Mouse (Mus musculus): Measurements from ENCODE around the gene Zfp386.
A peak's percentile ranks its signal among the peaks of the same experiment; 100 is the strongest.

The Zfp386 gene

DNA sequence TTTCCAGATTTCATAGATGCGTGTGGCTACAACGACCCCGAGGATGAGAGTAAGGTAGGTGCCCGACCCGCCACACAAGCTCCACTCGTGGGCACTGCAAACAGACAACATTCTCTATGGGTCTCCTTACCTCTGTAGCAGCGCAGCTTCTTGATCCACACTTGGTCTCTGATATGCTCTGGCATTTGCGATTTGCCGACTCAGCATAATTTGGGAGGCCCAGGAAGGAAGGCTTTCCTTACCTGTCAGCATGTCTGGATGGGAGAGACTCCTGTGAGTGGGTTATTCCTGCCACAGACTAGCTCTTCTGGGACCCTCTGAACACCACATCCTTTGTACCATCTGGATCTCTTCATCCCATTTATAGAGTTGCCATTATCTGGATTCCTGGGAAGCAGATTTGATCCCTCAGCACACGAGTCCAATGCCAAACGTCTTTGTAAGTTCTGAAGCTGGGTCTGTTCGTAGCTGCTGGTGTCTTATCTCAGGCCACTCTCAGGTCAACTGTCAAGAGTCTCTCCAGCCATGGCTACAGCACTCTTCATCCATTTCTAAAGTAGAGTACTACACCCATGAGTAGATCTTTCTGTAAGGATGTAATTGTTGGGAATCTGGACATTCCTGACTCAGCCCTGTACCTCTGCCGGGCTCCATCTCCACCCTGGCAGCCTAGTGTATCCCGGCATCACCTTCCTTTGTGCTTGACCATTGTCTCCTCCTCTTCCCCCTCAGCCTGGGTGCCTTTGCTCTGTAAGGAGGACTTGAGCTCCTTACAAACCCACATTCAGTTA, 47.4 kb downstream of the Zfp386 start:
- DNase-seq: no peak

DNA sequence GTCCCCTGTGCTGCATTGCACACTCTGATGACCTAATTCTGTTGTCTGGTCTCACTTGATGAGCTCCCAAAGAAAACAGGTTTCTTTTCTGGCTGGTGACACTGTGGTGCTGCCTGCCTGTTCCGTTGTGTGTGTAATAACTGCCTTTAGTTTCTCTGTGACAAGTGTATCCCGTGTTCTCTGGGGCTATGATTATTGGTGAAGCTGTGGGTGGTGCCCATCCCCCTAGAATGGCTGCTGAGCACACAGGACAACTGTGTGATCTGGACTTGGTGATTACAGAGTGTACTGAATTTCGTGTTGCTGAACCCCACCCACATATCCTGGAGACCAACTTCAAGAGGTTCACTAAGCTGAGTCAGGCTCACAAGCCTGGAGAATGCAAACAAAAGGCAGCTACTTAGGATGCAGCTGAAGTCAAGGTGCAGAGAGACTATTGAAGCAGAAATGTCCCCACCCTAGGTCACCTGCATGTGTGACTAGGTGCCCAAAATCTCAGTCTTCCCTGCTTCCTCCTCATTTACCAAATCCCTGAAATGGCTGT, 48.9 kb downstream of the Zfp386 start:
- no peak for DNase-seq

- DNase-seq: no peak
Measured at GRCm38 (mm10) chr12:116097166-116097565, 49.6 kb downstream of the Zfp386 start.

DNA sequence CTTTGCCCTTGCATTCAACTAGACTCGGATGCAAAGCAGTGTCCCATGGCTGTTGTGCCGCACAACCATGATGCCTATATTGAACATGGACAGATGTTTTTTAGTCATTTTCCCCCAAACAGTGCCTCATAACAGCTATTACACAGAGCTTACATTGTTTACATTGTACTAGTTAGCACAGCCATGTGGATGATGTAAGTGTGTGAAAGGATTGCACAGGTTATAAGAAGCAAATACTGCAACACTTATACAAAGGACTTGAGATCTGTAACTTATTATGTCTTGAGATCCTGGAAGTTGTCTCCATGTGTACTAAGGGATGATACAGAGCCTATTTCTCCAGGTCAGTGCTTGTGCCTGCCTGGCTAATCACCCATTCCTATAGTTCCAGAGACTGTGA, 54.4 kb downstream of the Zfp386 start:
- no peak for DNase-seq

GRCm38 (mm10) chr12:116109451-116110353, 62.2 kb downstream of the Zfp386 start:
- peak; percentile 4 for DNase-seq

GRCm38 (mm10) chr12:116111007-116111694, 63.6 kb downstream of the Zfp386 start:
- no peak for DNase-seq

Data from right cerebral cortex, adult 18-20 months (tissue).